Mouse (Mus musculus): Measurements from ENCODE around the gene Mrpl50. TPM values are rescaled to one million over a fixed set of nuclear protein-coding genes. Genes with fewer than 3 reads are reported as not detected.
A peak's percentile ranks its signal among the peaks of the same experiment; 100 is the strongest.
"Not testable (repeated sequence)": the region's sequence is repeated elsewhere in the genome, so short reads cannot be mapped to it uniquely, and the experiment has no call there.

Gene Mrpl50
- polyA plus RNA-seq, 1 experiment from 2014 or later, result 90.0 TPM

GRCm38 (mm10) chr4:49480896-49481295 is 40.0 kb downstream of the Mrpl50 start:
- Histone ChIP-seq H3K4me2 (ENCODE audit: low read length) (no peak overlapping the region), H3K9me3 (ENCODE audit: control insufficient read depth, low read length) (no peaks in the 10 kb centered on the region), H3K4me3 (replicated peaks; ENCODE audit: low read depth, low read length) (no peak overlapping the region), H3K36me3 (ENCODE audit: control insufficient read depth, insufficient read depth, low read length) (no peaks in the 10 kb centered on the region), H3K27me3 (ENCODE audit: control insufficient read depth, insufficient read depth, low read length) (no peaks in the 10 kb centered on the region), H3K9ac (replicated peaks; ENCODE audit: low read length) (no peak overlapping the region), H3K4me1 (ENCODE audit: control insufficient read depth, insufficient read depth, low read length) (peaks cover 5% of the 10 kb centered on the region), H3K27ac (replicated peaks; ENCODE audit: low read depth, low read length) (no peak overlapping the region)
- ATAC-seq (ENCODE audit: low FRiP score, low TSS enrichment) (no peak), DNase-seq (no peak)
- WGBS, result 61% methylated on average over 3 of the region's 3 CpGs

- Histone ChIP-seq H3K4me2 (ENCODE audit: low read length) (peak overlapping the region; percentile 33), H3K27ac (replicated peaks; ENCODE audit: low read depth, low read length) (no peak overlapping the region), H3K36me3 (ENCODE audit: control insufficient read depth, insufficient read depth, low read length) (no peaks in the 10 kb centered on the region), H3K9ac (replicated peaks; ENCODE audit: low read length) (no peak overlapping the region), H3K4me1 (ENCODE audit: control insufficient read depth, insufficient read depth, low read length) (peaks cover 5% of the 10 kb centered on the region), H3K9me3 (ENCODE audit: control insufficient read depth, low read length) (no peaks in the 10 kb centered on the region), H3K27me3 (ENCODE audit: control insufficient read depth, insufficient read depth, low read length) (no peaks in the 10 kb centered on the region), H3K4me3 (replicated peaks; ENCODE audit: low read depth, low read length) (no peak overlapping the region)
- DNase-seq (peak; percentile 36), ATAC-seq (ENCODE audit: low FRiP score, low TSS enrichment) (no peak)
- WGBS, result 26% methylated on average over 21 of the region's 21 CpGs
Observed at GRCm38 (mm10) chr4:49480104-49480760, 40.7 kb downstream of the Mrpl50 start.

GRCm38 (mm10) chr4:49479035-49479434 is 41.9 kb downstream of the Mrpl50 start:
- H3K4me1 ChIP-seq (ENCODE audit: control insufficient read depth, insufficient read depth, low read length); DNase-seq; H3K36me3 ChIP-seq (ENCODE audit: control insufficient read depth, insufficient read depth, low read length); H3K9ac ChIP-seq (replicated peaks; ENCODE audit: low read length); H3K9me3 ChIP-seq (ENCODE audit: control insufficient read depth, low read length); H3K4me2 ChIP-seq (ENCODE audit: low read length); H3K4me3 ChIP-seq (replicated peaks; ENCODE audit: low read depth, low read length); ATAC-seq (ENCODE audit: low FRiP score, low TSS enrichment); H3K27me3 ChIP-seq (ENCODE audit: control insufficient read depth, insufficient read depth, low read length); H3K27ac ChIP-seq (replicated peaks; ENCODE audit: low read depth, low read length): not testable (repeated sequence)
- WGBS, result 13% methylated on average over 2 of the region's 2 CpGs

- Histone ChIP-seq H3K4me2 (ENCODE audit: low read length) (peak overlapping the region; percentile 46), H3K9ac (replicated peaks; ENCODE audit: low read length) (no peak overlapping the region), H3K27ac (replicated peaks; ENCODE audit: low read depth, low read length) (no peak overlapping the region), H3K9me3 (ENCODE audit: control insufficient read depth, low read length) (no peaks in the 10 kb centered on the region), H3K27me3 (ENCODE audit: control insufficient read depth, insufficient read depth, low read length) (no peaks in the 10 kb centered on the region), H3K36me3 (ENCODE audit: control insufficient read depth, insufficient read depth, low read length) (no peaks in the 10 kb centered on the region), H3K4me3 (replicated peaks; ENCODE audit: low read depth, low read length) (peak overlapping the region; percentile 22), H3K4me1 (ENCODE audit: control insufficient read depth, insufficient read depth, low read length) (peaks cover 5% of the 10 kb centered on the region)
- ATAC-seq (ENCODE audit: low FRiP score, low TSS enrichment) (no peak; the same call in 1 of the 2 replicates), DNase-seq (peak; percentile 54)
- 19% methylated on average over 18 of the region's 19 CpGs for WGBS
Observed at GRCm38 (mm10) chr4:49478118-49478877, 42.6 kb downstream of the Mrpl50 start.

GRCm38 (mm10) chr4:49474583-49474982 is 46.3 kb downstream of the Mrpl50 start:
- ATAC-seq (ENCODE audit: low FRiP score, low TSS enrichment), result no peak

GRCm38 (mm10) chr4:49473435-49474100 is 47.3 kb downstream of the Mrpl50 start, which contains the start of gene Acnat1:
Gene Acnat1 (minus strand): TSS chr4:49473912.
- H3K4me2 ChIP-seq (ENCODE audit: low read length), result no peak within 1 kb of the TSS
- no peak for ATAC-seq (ENCODE audit: low FRiP score, low TSS enrichment)
- DNase-seq, result no peak
- H3K4me3 ChIP-seq (replicated peaks; ENCODE audit: low read depth, low read length), result no peak within 1 kb of the TSS
- H3K27ac ChIP-seq (replicated peaks; ENCODE audit: low read depth, low read length), result no peak within 1 kb of the TSS
- no peaks in the 10 kb centered on the region for H3K36me3 ChIP-seq (ENCODE audit: control insufficient read depth, insufficient read depth, low read length)
- peaks cover 4% of the 10 kb centered on the region for H3K4me1 ChIP-seq (ENCODE audit: control insufficient read depth, insufficient read depth, low read length)
- no peaks in the 10 kb centered on the region for H3K27me3 ChIP-seq (ENCODE audit: control insufficient read depth, insufficient read depth, low read length)
- WGBS, result 39% methylated on average over 3 of the region's 3 CpGs
- H3K9me3 ChIP-seq (ENCODE audit: control insufficient read depth, low read length), result no peaks in the 10 kb centered on the region
- no peak within 1 kb of the TSS for H3K9ac ChIP-seq (replicated peaks; ENCODE audit: low read length)

More at GRCm38 (mm10) chr4:49474583-49474982, 46.3 kb downstream of the Mrpl50 start:
- Histone ChIP-seq H3K9me3 (ENCODE audit: control insufficient read depth, low read length) (no peaks in the 10 kb centered on the region), H3K4me2 (ENCODE audit: low read length) (no peak overlapping the region), H3K4me3 (replicated peaks; ENCODE audit: low read depth, low read length) (no peak overlapping the region), H3K27ac (replicated peaks; ENCODE audit: low read depth, low read length) (no peak overlapping the region), H3K27me3 (ENCODE audit: control insufficient read depth, insufficient read depth, low read length) (no peaks in the 10 kb centered on the region), H3K36me3 (ENCODE audit: control insufficient read depth, insufficient read depth, low read length) (no peaks in the 10 kb centered on the region), H3K4me1 (ENCODE audit: control insufficient read depth, insufficient read depth, low read length) (peaks cover 5% of the 10 kb centered on the region), H3K9ac (replicated peaks; ENCODE audit: low read length) (no peak overlapping the region)
- no peak for DNase-seq

- Histone ChIP-seq H3K9me3 (ENCODE audit: control insufficient read depth, low read length) (no peaks in the 10 kb centered on the region), H3K4me3 (replicated peaks; ENCODE audit: low read depth, low read length) (no peak overlapping the region), H3K36me3 (ENCODE audit: control insufficient read depth, insufficient read depth, low read length) (no peaks in the 10 kb centered on the region), H3K4me1 (ENCODE audit: control insufficient read depth, insufficient read depth, low read length) (no peaks in the 10 kb centered on the region), H3K9ac (replicated peaks; ENCODE audit: low read length) (no peak overlapping the region), H3K27me3 (ENCODE audit: control insufficient read depth, insufficient read depth, low read length) (no peaks in the 10 kb centered on the region), H3K4me2 (ENCODE audit: low read length) (no peak overlapping the region), H3K27ac (replicated peaks; ENCODE audit: low read depth, low read length) (no peak overlapping the region)
- DNase-seq, result no peak
- no peak for ATAC-seq (ENCODE audit: low FRiP score, low TSS enrichment)
- WGBS, result 86% methylated on average over 3 of the region's 3 CpGs
Observed at GRCm38 (mm10) chr4:49469435-49470151, 51.3 kb downstream of the Mrpl50 start.

GRCm38 (mm10) chr4:49467360-49467759 is 53.5 kb downstream of the Mrpl50 start:
- Histone ChIP-seq H3K9me3 (ENCODE audit: control insufficient read depth, low read length) (no peaks in the 10 kb centered on the region), H3K27ac (replicated peaks; ENCODE audit: low read depth, low read length) (no peak overlapping the region), H3K27me3 (ENCODE audit: control insufficient read depth, insufficient read depth, low read length) (no peaks in the 10 kb centered on the region), H3K4me1 (ENCODE audit: control insufficient read depth, insufficient read depth, low read length) (no peaks in the 10 kb centered on the region), H3K9ac (replicated peaks; ENCODE audit: low read length) (no peak overlapping the region), H3K36me3 (ENCODE audit: control insufficient read depth, insufficient read depth, low read length) (no peaks in the 10 kb centered on the region), H3K4me3 (replicated peaks; ENCODE audit: low read depth, low read length) (no peak overlapping the region), H3K4me2 (ENCODE audit: low read length) (no peak overlapping the region)
- DNase-seq, result no peak
- 93% methylated on average over 6 of the region's 6 CpGs for WGBS
- no peak for ATAC-seq (ENCODE audit: low FRiP score, low TSS enrichment)

Measured in midbrain, embryonic 14.5 days (tissue).